Mouse (Mus musculus) forebrain, embryonic 14.5 days (tissue): ENCODE results near the gene Hist1h2bb. TPM values are rescaled to one million over a fixed set of nuclear protein-coding genes. Genes with fewer than 3 reads are reported as not detected.
A peak's percentile ranks its signal among the peaks of the same experiment; 100 is the strongest.

Source experiments
- ATAC-seq: fragments of 200-750 bp; cut with Nextera tagmentation; 2 replicates; pipeline ENCODE4 v1.8.0; 2017; ENCODE audit warnings: mild to moderate bottlenecking, moderate library complexity
- DNase-seq: peaks from one replicate; pipeline ENCODE4 v3.0.0-alpha.2; 2015; ENCODE audit warnings: low spot score
- H3K27ac ChIP-seq: fragments of 300-500 bp; sonication (generic); 2 replicates; pipeline ENCODE4 v1.5.1; 2014; ENCODE audit warnings: low read depth, mild to moderate bottlenecking, control low read depth, low read length, moderate library complexity
- H3K27me3 ChIP-seq: fragments of 300-500 bp; sonication (generic); replicated peaks from 2 replicates; pipeline ENCODE4 v1.6.1; 2014; ENCODE audit warnings: low read length, control low read depth, mixed read lengths; ENCODE audit not compliant: control insufficient read depth, insufficient read depth
- H3K36me3 ChIP-seq: fragments of 300-500 bp; sonication (generic); 2 replicates; pipeline ENCODE4 v1.6.1; 2014; ENCODE audit warnings: low read length, control low read depth; ENCODE audit not compliant: control insufficient read depth, insufficient read depth
- H3K4me1 ChIP-seq: fragments of 300-500 bp; sonication (generic); 2 replicates; pipeline ENCODE4 v1.6.1; 2014; ENCODE audit warnings: antibody characterized with exemption, low read length, control low read depth; ENCODE audit not compliant: control insufficient read depth, insufficient read depth
- H3K4me2 ChIP-seq: fragments of 300-500 bp; sonication (generic); 2 replicates; pipeline ENCODE4 v1.6.1; 2014; ENCODE audit warnings: mild to moderate bottlenecking, control low read depth, low read length
- H3K4me3 ChIP-seq: fragments of 300-500 bp; sonication (generic); 2 replicates; pipeline ENCODE4 v1.5.1; 2014; ENCODE audit warnings: low read depth, low read length, control low read depth
- H3K9ac ChIP-seq: fragments of 300-500 bp; sonication (generic); 2 replicates; pipeline ENCODE4 v1.6.1; 2014; ENCODE audit warnings: mild to moderate bottlenecking, low read length, control low read depth, moderate library complexity
- H3K9me3 ChIP-seq: fragments of 300-500 bp; sonication (generic); replicated peaks from 2 replicates; pipeline ENCODE4 v1.6.1; 2016; ENCODE audit warnings: low read length, control low read depth, mixed read lengths; ENCODE audit not compliant: control insufficient read depth
- WGBS: fragments of 180-500 bp; shearing (Covaris S2); extraction: QIAGEN DNeasy Blood & Tissue Kit; methylation state at CpG from one replicate; pipeline ENCODE4 v1.1.7; 2014; 5-methylcytosine and 5-hydroxymethylcytosine counted together
- polyA plus RNA-seq: library from polyadenylated mRNA; unstranded; fragments of >200 nt; fragmentation: Nextera tagmentation; extraction: Ambion mirVana; gene quantifications from 2 replicates; pipeline ENCODE4 v1.2.1, GENCODE M21; 2014

Hist1h2bb gene
- polyA plus RNA-seq, 1 experiment from 2014 or later = 1.5 TPM

DNA sequence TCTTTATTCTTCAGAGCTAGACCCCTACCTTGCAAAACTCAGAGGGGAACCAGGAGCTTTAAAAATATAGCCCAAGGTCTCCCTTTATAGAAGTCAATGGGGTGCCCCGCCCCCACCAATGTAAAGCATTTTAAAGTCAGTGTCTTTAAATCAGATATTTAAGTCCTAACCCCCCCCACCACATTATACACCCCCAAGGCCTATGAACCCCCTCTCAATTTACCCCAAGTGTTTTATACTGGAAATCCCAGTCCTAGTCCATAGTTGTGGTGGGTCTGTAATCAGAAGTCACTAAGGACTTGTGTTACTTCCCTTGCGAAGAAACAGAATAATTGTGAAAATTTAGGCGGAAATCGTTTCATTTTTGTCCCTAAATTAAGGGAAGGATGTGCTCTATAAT is 8.5 kb upstream of the Hist1h2bb start:
- WGBS = 21% methylated on average over 4 of the region's 4 CpGs
- no peak overlapping the region for H3K4me3 ChIP-seq
- H3K4me1 ChIP-seq = peaks cover 6% of the 10 kb centered on the region; the same call in 1 of the 2 replicates
- peak overlapping the region; percentile 76; the same call in 1 of the 2 replicates for H3K9ac ChIP-seq
- H3K9me3 ChIP-seq = no peaks in the 10 kb centered on the region
- H3K4me2 ChIP-seq = peak overlapping the region; percentile 77
- DNase-seq = peak; percentile 42
- ATAC-seq = no peak
- no peaks in the 10 kb centered on the region for H3K36me3 ChIP-seq
- peak overlapping the region; percentile 45; the same call in 1 of the 2 replicates for H3K27ac ChIP-seq
- no peaks in the 10 kb centered on the region for H3K27me3 ChIP-seq

DNA sequence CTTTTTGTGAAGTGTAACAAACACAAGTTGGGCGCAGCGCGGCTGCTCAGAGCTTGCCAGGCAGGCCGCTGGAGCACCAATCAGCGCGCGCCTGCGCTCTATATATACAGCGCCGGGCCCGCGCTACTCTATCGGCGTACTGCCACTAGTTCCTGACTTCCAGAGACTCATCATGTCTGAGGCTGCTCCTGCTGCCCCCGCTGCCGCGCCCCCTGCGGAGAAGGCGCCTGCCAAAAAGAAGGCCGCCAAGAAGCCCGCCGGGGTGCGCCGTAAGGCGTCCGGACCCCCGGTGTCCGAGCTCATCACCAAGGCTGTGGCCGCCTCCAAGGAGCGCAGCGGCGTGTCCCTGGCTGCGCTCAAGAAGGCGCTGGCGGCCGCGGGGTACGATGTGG is 7.9 kb upstream of the Hist1h2bb start, which contains the start of gene Hist1h1c:
Gene Hist1h1c, plus strand, starts transcription at position 132 of the 392 bp plus-strand sequence.
- Histone ChIP-seq H3K4me3 (peak within 1 kb of the TSS; percentile 44), H3K9me3 (no peaks in the 10 kb centered on the region), H3K27me3 (no peaks in the 10 kb centered on the region), H3K4me2 (peak within 1 kb of the TSS; percentile 77), H3K36me3 (no peaks in the 10 kb centered on the region), H3K9ac (peak within 1 kb of the TSS; percentile 76), H3K4me1 (peaks cover 6% of the 10 kb centered on the region; the same call in 1 of the 2 replicates), H3K27ac (peak within 1 kb of the TSS; percentile 95)
- DNase-seq (peak; percentile 96), ATAC-seq (peak; percentile 97)
- WGBS = under 1% methylated on average over 31 of the region's 38 CpGs

DNA sequence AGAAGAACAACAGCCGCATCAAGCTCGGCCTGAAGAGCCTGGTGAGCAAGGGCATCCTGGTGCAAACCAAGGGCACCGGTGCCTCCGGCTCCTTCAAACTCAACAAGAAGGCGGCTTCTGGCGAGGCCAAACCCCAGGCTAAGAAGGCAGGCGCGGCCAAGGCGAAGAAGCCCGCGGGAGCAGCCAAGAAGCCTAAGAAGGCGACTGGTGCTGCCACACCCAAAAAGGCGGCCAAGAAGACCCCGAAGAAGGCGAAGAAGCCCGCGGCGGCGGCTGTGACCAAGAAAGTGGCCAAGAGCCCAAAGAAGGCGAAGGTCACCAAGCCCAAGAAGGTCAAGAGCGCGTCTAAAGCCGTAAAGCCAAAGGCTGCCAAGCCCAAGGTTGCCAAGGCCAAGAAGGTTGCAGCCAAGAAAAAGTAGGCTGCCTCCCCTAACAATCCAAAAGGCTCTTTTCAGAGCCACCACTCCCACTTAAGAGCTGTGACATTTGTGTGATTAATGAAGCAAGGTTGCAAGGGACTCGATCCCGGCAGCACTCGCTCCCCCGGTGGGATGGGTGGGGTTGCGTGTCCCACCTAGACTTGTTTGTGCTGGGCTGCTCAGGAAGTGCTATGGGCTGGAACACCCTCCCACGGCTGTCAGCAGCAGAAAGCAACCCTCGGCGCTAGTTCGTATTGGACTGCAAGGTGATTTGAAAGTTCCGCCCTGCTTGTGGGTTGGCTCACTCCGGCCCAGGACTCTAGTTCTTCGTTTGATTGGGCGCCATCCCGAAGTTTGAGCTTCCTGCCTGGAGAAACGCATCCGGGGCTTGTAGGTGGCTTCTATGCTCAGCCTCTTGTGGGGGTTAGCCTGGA is 7.2 kb upstream of the Hist1h2bb start:
- under 1% methylated on average over 39 of the region's 39 CpGs for WGBS
- H3K4me2 ChIP-seq = peak overlapping the region; percentile 77
- peak overlapping the region; percentile 95 for H3K27ac ChIP-seq
- DNase-seq (peak; percentile 96), ATAC-seq (peak; percentile 88)
- H3K9ac ChIP-seq = peak overlapping the region; percentile 76
- peak overlapping the region; percentile 44 for H3K4me3 ChIP-seq
- no peaks in the 10 kb centered on the region for H3K27me3 ChIP-seq
- no peaks in the 10 kb centered on the region for H3K9me3 ChIP-seq
- H3K36me3 ChIP-seq = no peaks in the 10 kb centered on the region
- H3K4me1 ChIP-seq = peaks cover 6% of the 10 kb centered on the region; the same call in 1 of the 2 replicates

DNA sequence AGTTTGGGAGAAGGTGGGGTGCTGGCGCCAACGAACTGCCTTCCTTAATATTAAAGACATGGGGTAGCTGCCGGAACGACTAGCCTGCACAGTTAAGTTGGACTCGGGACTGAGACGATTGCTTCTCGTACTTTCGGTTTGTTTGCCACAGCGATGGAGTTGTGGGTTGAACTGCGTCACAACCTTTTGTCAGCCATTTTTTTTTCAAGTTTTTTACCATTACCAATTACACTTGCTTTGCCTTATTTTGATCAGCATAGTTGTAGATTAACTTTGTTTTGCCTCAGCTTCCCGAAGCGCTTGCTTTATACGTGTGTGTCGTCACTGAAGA is 6.6 kb upstream of the Hist1h2bb start:
- DNase-seq (no peak), ATAC-seq (no peak; the same call in 1 of the 2 replicates)
- no peaks in the 10 kb centered on the region for H3K36me3 ChIP-seq
- H3K4me3 ChIP-seq = peak overlapping the region; percentile 44
- H3K27me3 ChIP-seq = no peaks in the 10 kb centered on the region
- peak overlapping the region; percentile 95 for H3K27ac ChIP-seq
- peaks cover 6% of the 10 kb centered on the region; the same call in 1 of the 2 replicates for H3K4me1 ChIP-seq
- H3K9me3 ChIP-seq = no peaks in the 10 kb centered on the region
- WGBS = under 1% methylated on average over 14 of the region's 14 CpGs
- peak overlapping the region; percentile 77 for H3K4me2 ChIP-seq
- peak overlapping the region; percentile 76 for H3K9ac ChIP-seq

DNA sequence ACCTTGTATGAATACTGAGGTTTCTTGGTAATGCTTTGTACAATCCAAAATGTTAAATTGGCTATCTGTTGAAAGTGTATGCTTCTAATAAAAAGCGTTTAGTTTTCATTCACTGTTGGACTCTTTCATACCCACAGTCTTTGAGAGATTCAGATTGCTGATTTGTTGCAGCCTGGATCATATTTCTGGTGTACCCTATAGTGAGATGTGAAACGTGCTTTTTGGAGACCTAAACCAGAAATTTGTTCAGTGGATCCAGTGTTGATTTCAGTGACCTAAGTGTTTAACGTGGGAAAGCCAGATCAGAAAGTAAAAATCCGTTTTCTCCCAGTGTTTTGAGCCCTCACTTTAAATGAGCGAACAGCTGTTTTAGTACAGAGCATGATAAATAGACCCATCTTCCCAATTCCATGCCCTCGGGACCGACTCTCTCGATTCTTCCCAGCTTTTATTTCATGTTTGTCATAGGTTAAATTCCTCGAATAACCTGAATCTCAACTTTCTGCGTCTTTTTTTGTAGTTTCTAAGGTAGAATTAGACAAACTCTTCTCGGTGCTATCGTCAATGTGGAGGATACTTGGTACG is 6.2 kb upstream of the Hist1h2bb start:
- Histone ChIP-seq H3K9me3 (no peaks in the 10 kb centered on the region), H3K4me3 (peak overlapping the region; percentile 44), H3K36me3 (no peaks in the 10 kb centered on the region), H3K9ac (peak overlapping the region; percentile 76), H3K4me1 (peaks cover 6% of the 10 kb centered on the region; the same call in 1 of the 2 replicates), H3K27me3 (no peaks in the 10 kb centered on the region), H3K4me2 (peak overlapping the region; percentile 77), H3K27ac (peak overlapping the region; percentile 95; the same call in 1 of the 2 replicates)
- DNase-seq (no peak), ATAC-seq (no peak)
- WGBS = 41% methylated on average over 13 of the region's 13 CpGs

DNA sequence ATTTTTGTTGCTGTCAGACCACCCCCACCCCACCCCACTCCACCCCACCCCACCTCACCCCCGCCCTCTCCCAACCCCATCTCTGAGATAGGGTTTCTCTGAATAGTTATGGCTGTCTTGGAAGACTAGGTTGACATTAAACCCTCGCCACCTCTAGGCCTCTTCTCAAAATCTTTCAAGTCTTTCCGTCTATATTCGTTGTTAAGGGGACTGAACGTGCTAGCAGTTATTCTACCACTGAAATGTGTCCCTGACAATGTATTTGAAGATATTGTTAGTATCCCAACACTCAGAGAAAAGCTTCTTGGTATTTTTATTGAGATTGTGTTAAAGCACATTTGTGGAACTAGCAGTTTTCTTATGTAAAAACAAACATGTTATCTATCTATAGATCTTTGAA is 5.6 kb upstream of the Hist1h2bb start:
- Histone ChIP-seq H3K4me3 (no peak overlapping the region), H3K9me3 (no peaks in the 10 kb centered on the region), H3K27me3 (no peaks in the 10 kb centered on the region), H3K36me3 (no peaks in the 10 kb centered on the region), H3K4me1 (peaks cover 6% of the 10 kb centered on the region; the same call in 1 of the 2 replicates), H3K27ac (no peak overlapping the region), H3K4me2 (peak overlapping the region; percentile 77), H3K9ac (no peak overlapping the region)
- 67% methylated on average over 5 of the region's 5 CpGs for WGBS
- DNase-seq = no peak
- ATAC-seq = no peak

DNA sequence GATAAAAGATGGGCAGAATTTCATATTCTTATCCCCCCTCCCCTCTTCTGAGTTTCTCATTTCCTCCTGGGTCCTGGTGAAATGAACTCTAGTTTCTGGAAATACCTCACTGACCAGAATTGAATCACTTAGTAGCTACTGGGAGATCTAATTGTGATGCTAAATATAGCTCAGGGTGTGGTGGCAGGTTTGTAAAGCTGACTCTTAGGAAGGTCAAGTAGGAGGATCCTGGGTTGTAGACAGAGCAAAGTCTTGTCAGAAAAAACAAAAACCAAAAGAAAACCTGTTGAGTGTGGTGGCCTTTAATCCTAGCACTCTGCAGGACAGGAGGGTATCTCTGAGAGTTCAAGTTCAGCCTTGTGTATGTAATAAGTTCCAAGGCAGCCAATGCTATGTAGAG is 4.5 kb upstream of the Hist1h2bb start:
- Histone ChIP-seq H3K9ac (no peak overlapping the region), H3K9me3 (no peaks in the 10 kb centered on the region), H3K27ac (no peak overlapping the region), H3K36me3 (no peaks in the 10 kb centered on the region), H3K27me3 (no peaks in the 10 kb centered on the region), H3K4me3 (no peak overlapping the region), H3K4me1 (peaks cover 7% of the 10 kb centered on the region; the same call in 1 of the 2 replicates), H3K4me2 (no peak overlapping the region)
- ATAC-seq = no peak
- DNase-seq = no peak

DNA sequence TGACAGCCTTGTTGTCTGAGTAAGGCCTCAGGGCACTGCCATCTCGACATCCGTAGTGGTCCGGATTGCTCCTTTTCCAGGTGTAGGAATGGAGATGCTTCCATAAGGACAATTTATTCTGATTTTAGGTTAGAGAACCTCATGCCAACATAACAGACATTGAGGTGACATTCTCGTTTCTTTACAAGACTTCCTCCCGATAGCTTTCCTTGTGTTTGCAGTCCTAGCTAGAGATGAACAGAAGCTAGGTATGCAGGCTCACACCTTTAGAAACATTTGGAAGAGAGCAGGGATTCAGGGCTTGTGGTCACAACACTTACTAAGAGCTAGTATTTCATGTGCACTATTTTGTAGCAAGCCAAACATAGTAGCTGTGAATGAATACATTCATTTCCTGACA is 3.3 kb upstream of the Hist1h2bb start:
- Histone ChIP-seq H3K36me3 (no peaks in the 10 kb centered on the region), H3K27me3 (no peaks in the 10 kb centered on the region), H3K27ac (no peak overlapping the region), H3K9ac (no peak overlapping the region), H3K4me3 (no peak overlapping the region), H3K9me3 (no peaks in the 10 kb centered on the region), H3K4me1 (peaks cover 17% of the 10 kb centered on the region), H3K4me2 (no peak overlapping the region)
- DNase-seq (no peak), ATAC-seq (no peak)
- WGBS = 79% methylated on average over 5 of the region's 5 CpGs

DNA sequence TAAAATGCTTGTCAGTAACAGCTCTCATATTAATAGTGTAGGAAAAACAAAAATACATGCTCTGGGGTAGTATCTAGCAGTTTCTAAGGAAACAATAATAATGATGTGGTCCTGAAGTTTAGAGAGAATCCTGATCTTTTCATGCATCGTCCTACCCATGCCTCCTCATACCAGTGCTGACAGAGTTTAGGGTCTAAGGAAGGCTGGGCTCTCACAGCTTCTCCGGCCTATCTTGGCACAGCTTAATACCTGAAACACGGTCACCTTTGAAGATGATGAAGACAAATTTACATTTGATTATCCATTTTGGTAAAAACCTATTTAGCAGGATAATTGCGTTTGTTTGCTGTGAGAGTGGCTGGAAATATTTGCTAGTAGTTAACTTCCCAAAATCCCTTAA is 2.6 kb upstream of the Hist1h2bb start:
- Histone ChIP-seq H3K9ac (peak overlapping the region; percentile 61), H3K36me3 (no peaks in the 10 kb centered on the region), H3K27me3 (no peaks in the 10 kb centered on the region), H3K4me1 (peaks cover 17% of the 10 kb centered on the region), H3K9me3 (no peaks in the 10 kb centered on the region), H3K27ac (no peak overlapping the region), H3K4me3 (peak overlapping the region; percentile 38; the same call in 1 of the 2 replicates), H3K4me2 (peak overlapping the region; percentile 54)
- WGBS = 32% methylated on average over 4 of the region's 4 CpGs
- no peak for DNase-seq
- ATAC-seq = no peak
